In genomic region chr3:122684832-122685231, GRCm38 (mm10) we compare ENCODE assay signal across 16 mouse cellular contexts. TPM values are rescaled to one million over a fixed set of nuclear protein-coding genes. Genes with fewer than 3 reads are reported as not detected.
DNase-seq lines count a peak whose midpoint lies in the region; ATAC-seq and TF ChIP-seq lines count a peak whose summit lies in the region.
"Had no signal": no experiment of that assay in that cellular context is flagged by ENCODE, and none has a peak within 500 bp of the region (broad histone marks: within the 10 kb centered on the region; RNA-seq: fewer than 3 reads in every experiment).

No protein-coding gene starts in this region.

- H3K4me3 ChIP-seq in intestine, embryonic 14.5 days (ENCODE audit: low read depth, low read length): no peak overlapping the region
- no peak overlapping the region for H3K4me3 ChIP-seq in intestine, postnatal 0 days (ENCODE audit: low read depth, low read length)
- H3K4me3 ChIP-seq in lung, embryonic 16.5 days (ENCODE audit: low read length): no peak overlapping the region
- no peak overlapping the region for H3K4me3 ChIP-seq in intestine, embryonic 15.5 days (replicated peaks)
- H3K4me3 ChIP-seq in stomach, embryonic 16.5 days (replicated peaks; ENCODE audit: low read length): no peak overlapping the region
- H3K4me3 ChIP-seq: layer of hippocampus, adult 2 months; limb, embryonic 13.5 days; midbrain, embryonic 13.5 days had no signal

- H3K27ac ChIP-seq in intestine, embryonic 14.5 days (ENCODE audit: low read depth): peak overlapping the region; percentile 36; the same call in 1 of the 2 replicates
- no peak overlapping the region for H3K27ac ChIP-seq in intestine, postnatal 0 days (ENCODE audit: low read depth, low read length)
- H3K27ac ChIP-seq in lung, embryonic 16.5 days (ENCODE audit: low read length): peak overlapping the region; percentile 83
- H3K27ac ChIP-seq in intestine, embryonic 15.5 days: peak overlapping the region; percentile 51; the same call in 1 of the 2 replicates
- H3K27ac ChIP-seq in stomach, embryonic 16.5 days (ENCODE audit: low read length): peak overlapping the region; percentile 90
- H3K27ac ChIP-seq: hindbrain, postnatal 0 days; layer of hippocampus, adult 2 months; limb, embryonic 13.5 days; midbrain, embryonic 13.5 days had no signal

- peaks cover 13% of the 10 kb centered on the region; the same call in 1 of the 2 replicates for H3K4me1 ChIP-seq in intestine, embryonic 14.5 days (replicated peaks; ENCODE audit: control insufficient read depth, insufficient read depth, low read length)
- H3K4me1 ChIP-seq in intestine, postnatal 0 days (replicated peaks; ENCODE audit: control insufficient read depth, insufficient read depth, low read length): no peaks in the 10 kb centered on the region
- peaks cover 5% of the 10 kb centered on the region for H3K4me1 ChIP-seq in lung, embryonic 16.5 days (replicated peaks; ENCODE audit: control insufficient read depth, insufficient read depth, low read length)
- peaks cover 6% of the 10 kb centered on the region; the same call in 1 of the 2 replicates for H3K4me1 ChIP-seq in intestine, embryonic 15.5 days (replicated peaks)
- no peaks in the 10 kb centered on the region for H3K4me1 ChIP-seq in stomach, embryonic 16.5 days (ENCODE audit: control insufficient read depth, insufficient read depth, low read length)
- H3K4me1 ChIP-seq: limb, embryonic 13.5 days; midbrain, embryonic 13.5 days had no signal

- no peaks in the 10 kb centered on the region for H3K27me3 ChIP-seq in intestine, embryonic 14.5 days (replicated peaks; ENCODE audit: control insufficient read depth, insufficient read depth, low read length)
- H3K27me3 ChIP-seq in intestine, postnatal 0 days (replicated peaks; ENCODE audit: control insufficient read depth, insufficient read depth, low read length): no peaks in the 10 kb centered on the region
- H3K27me3 ChIP-seq in lung, embryonic 16.5 days (ENCODE audit: control insufficient read depth, insufficient read depth, low read depth, low read length): no peaks in the 10 kb centered on the region
- H3K27me3 ChIP-seq in intestine, embryonic 15.5 days (replicated peaks): no peaks in the 10 kb centered on the region
- H3K27me3 ChIP-seq in stomach, embryonic 16.5 days (ENCODE audit: control insufficient read depth, insufficient read depth, low read length): no peaks in the 10 kb centered on the region
- H3K27me3 ChIP-seq: limb, embryonic 13.5 days; midbrain, embryonic 13.5 days had no signal

- no peak for ATAC-seq in intestine, embryonic 14.5 days (replicated peaks; ENCODE audit: low FRiP score, low TSS enrichment, low read depth)
- ATAC-seq in intestine, postnatal 0 days: no peak
- ATAC-seq in lung, embryonic 16.5 days (ENCODE audit: low read depth): peak; percentile 76
- ATAC-seq in intestine, embryonic 15.5 days: peak; percentile 36; the same call in 1 of the 2 replicates
- ATAC-seq in stomach, embryonic 16.5 days (ENCODE audit: insufficient read depth, low FRiP score): peak; percentile 73; the same call in 1 of the 2 replicates
- ATAC-seq: forebrain, embryonic 14.5 days; hindbrain, postnatal 0 days; midbrain, embryonic 13.5 days had no signal

- no peak for TF ChIP-seq CTCF in intestine, postnatal 0 days (IDR thresholded peaks at IDR 0.05; ENCODE audit: low read depth)

- no peak overlapping the region for H3K9ac ChIP-seq in intestine, embryonic 14.5 days (ENCODE audit: low read length)
- no peak overlapping the region for H3K9ac ChIP-seq in intestine, postnatal 0 days (ENCODE audit: low read depth, low read length)
- H3K9ac ChIP-seq in lung, embryonic 16.5 days (ENCODE audit: low read length): no peak overlapping the region
- no peak overlapping the region for H3K9ac ChIP-seq in intestine, embryonic 15.5 days
- no peak overlapping the region for H3K9ac ChIP-seq in stomach, embryonic 16.5 days (ENCODE audit: low read length)
- H3K9ac ChIP-seq: limb, embryonic 13.5 days; midbrain, embryonic 13.5 days had no signal

- H3K36me3 ChIP-seq in intestine, embryonic 14.5 days (ENCODE audit: control insufficient read depth, insufficient read depth, low read length): no peaks in the 10 kb centered on the region
- H3K36me3 ChIP-seq in intestine, postnatal 0 days (ENCODE audit: control insufficient read depth, insufficient read depth): no peaks in the 10 kb centered on the region
- no peaks in the 10 kb centered on the region for H3K36me3 ChIP-seq in lung, embryonic 16.5 days (ENCODE audit: control insufficient read depth, insufficient read depth, low read length)
- H3K36me3 ChIP-seq in intestine, embryonic 15.5 days: no peaks in the 10 kb centered on the region
- H3K36me3 ChIP-seq in stomach, embryonic 16.5 days (ENCODE audit: control insufficient read depth, insufficient read depth, low read length): no peaks in the 10 kb centered on the region
- H3K36me3 ChIP-seq: G1E; limb, embryonic 13.5 days; midbrain, embryonic 13.5 days had no signal

- H3K4me2 ChIP-seq in intestine, embryonic 14.5 days (ENCODE audit: low read length): no peak overlapping the region
- no peak overlapping the region for H3K4me2 ChIP-seq in intestine, postnatal 0 days (replicated peaks; ENCODE audit: low read depth)
- H3K4me2 ChIP-seq in lung, embryonic 16.5 days (ENCODE audit: low read depth, low read length): no peak overlapping the region
- H3K4me2 ChIP-seq in intestine, embryonic 15.5 days (replicated peaks): no peak overlapping the region
- no peak overlapping the region for H3K4me2 ChIP-seq in stomach, embryonic 16.5 days (ENCODE audit: low read depth, low read length)
- H3K4me2 ChIP-seq: limb, embryonic 13.5 days; midbrain, embryonic 13.5 days had no signal

- no peak for DNase-seq in intestine, embryonic 14.5 days (ENCODE audit: low spot score)
- no peak for DNase-seq in lung, postnatal 4 days
- DNase-seq in B cell, adult 2 months: no peak
- DNase-seq: adrenal gland, postnatal 10 days; cerebellum, adult 9-10 months; embryo, embryonic 11 days had no signal

- 34% methylated on average over 7 of the region's 7 CpGs for WGBS in intestine, embryonic 14.5 days
- WGBS in intestine, postnatal 0 days: 47% methylated on average over 7 of the region's 7 CpGs
- WGBS in lung, embryonic 16.5 days: 30% methylated on average over 7 of the region's 7 CpGs
- 42% methylated on average over 7 of the region's 7 CpGs for WGBS in intestine, embryonic 15.5 days
- WGBS in stomach, embryonic 16.5 days: 36% methylated on average over 7 of the region's 7 CpGs

- no peaks in the 10 kb centered on the region for H3K9me3 ChIP-seq in intestine, embryonic 14.5 days (ENCODE audit: control insufficient read depth, low read length)
- no peaks in the 10 kb centered on the region for H3K9me3 ChIP-seq in intestine, postnatal 0 days (ENCODE audit: control insufficient read depth)
- H3K9me3 ChIP-seq in lung, embryonic 16.5 days (ENCODE audit: control insufficient read depth, low read length): no peaks in the 10 kb centered on the region
- no peaks in the 10 kb centered on the region for H3K9me3 ChIP-seq in intestine, embryonic 15.5 days
- H3K9me3 ChIP-seq in stomach, embryonic 16.5 days (replicated peaks; ENCODE audit: control insufficient read depth, low read length): no peaks in the 10 kb centered on the region
- H3K9me3 ChIP-seq: G1E; limb, embryonic 13.5 days; midbrain, embryonic 13.5 days had no signal

RNA-seq across cellular contexts. Expression of gene Pde5a, which starts 43.9 kb away (rescaled TPM):
- 31.6 and 33.8 TPM in 2 replicates for polyA plus RNA-seq in intestine, embryonic 14.5 days (2014; fragmentation: Nextera tagmentation; extraction: Ambion mirVana)
- 9.0 and 9.1 TPM in 2 replicates for polyA plus RNA-seq in intestine, postnatal 0 days (2015; fragmentation: Nextera tagmentation; extraction: Ambion mirVana)
- polyA plus RNA-seq in lung, embryonic 16.5 days (2015; fragmentation: Nextera tagmentation; extraction: Ambion mirVana): 23.7 and 24.7 TPM in 2 replicates
- 12.1 and 13.3 TPM in 2 replicates for polyA plus RNA-seq in intestine, embryonic 15.5 days (2015; fragmentation: Nextera tagmentation; extraction: Ambion mirVana)
- 16.3 and 17.0 TPM in 2 replicates for polyA plus RNA-seq in stomach, embryonic 16.5 days (2015; fragmentation: Nextera tagmentation; extraction: Ambion mirVana)
- polyA plus RNA-seq: G1E had no signal

Comparison
In these comparisons a context has a peak if more than half of its experiments do, and no peak if none do; other contexts are left out.
1. ATAC-seq: peak in lung, embryonic 16.5 days (single experiment), intestine, embryonic 15.5 days (single experiment) and stomach, embryonic 16.5 days (single experiment); none in intestine, embryonic 14.5 days (single experiment) and intestine, postnatal 0 days (single experiment).